9 mouse cellular contexts compared by ENCODE assay signal in the genomic region with DNA sequence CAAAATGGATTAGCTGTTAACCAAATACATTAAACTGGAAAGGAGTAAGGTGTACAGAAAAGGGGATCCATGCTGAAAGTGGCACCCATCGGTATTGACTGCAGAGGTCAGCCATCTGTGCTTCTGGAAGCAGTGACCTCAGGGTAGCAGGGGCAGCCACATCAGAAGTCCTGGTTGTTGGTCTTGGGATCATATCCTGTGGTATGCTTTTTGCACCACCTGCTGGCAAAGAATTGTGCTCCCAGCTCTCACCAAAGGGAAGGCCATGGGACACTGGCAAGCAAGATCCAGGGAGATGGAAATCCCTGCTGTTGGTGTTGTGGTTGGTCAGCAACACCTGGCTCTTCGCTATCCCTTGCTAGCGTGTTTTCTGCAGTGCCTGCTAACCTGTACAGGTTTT. TPM values are rescaled to one million over a fixed set of nuclear protein-coding genes. Genes with fewer than 3 reads are reported as not detected.
DNase-seq lines count a peak whose midpoint lies in the region; ATAC-seq and TF ChIP-seq lines count a peak whose summit lies in the region.
"Had no signal": no experiment of that assay in that cellular context is flagged by ENCODE, and none has a peak within 500 bp of the region (broad histone marks: within the 10 kb centered on the region; RNA-seq: fewer than 3 reads in every experiment).

No protein-coding gene starts in this region.

- H3K27ac ChIP-seq in hindbrain, embryonic 10.5 days: no peak overlapping the region
- H3K27ac ChIP-seq in hindbrain, embryonic 16.5 days (ENCODE audit: low read depth, low read length): no peak overlapping the region
- H3K27ac ChIP-seq: limb, embryonic 15.5 days had no signal

- 66% methylated on average over 3 of the region's 3 CpGs for WGBS in hindbrain, embryonic 10.5 days
- WGBS in hindbrain, embryonic 16.5 days: 65% methylated on average over 3 of the region's 3 CpGs

- H3K9me3 ChIP-seq in hindbrain, embryonic 10.5 days: no peaks in the 10 kb centered on the region
- no peaks in the 10 kb centered on the region for H3K9me3 ChIP-seq in hindbrain, embryonic 16.5 days (ENCODE audit: control insufficient read depth, low read length)
- no peaks in the 10 kb centered on the region for H3K9me3 ChIP-seq in E14TG2a.4 (ENCODE audit: low read length)
- H3K9me3 ChIP-seq: limb, embryonic 15.5 days had no signal

- no peaks in the 10 kb centered on the region for H3K36me3 ChIP-seq in hindbrain, embryonic 10.5 days
- H3K36me3 ChIP-seq in hindbrain, embryonic 16.5 days (ENCODE audit: control insufficient read depth, insufficient read depth, low read length): no peaks in the 10 kb centered on the region
- no peaks in the 10 kb centered on the region for H3K36me3 ChIP-seq in E14TG2a.4 (ENCODE audit: insufficient read depth, low read length)
- H3K36me3 ChIP-seq: limb, embryonic 15.5 days had no signal

- TF ChIP-seq CTCF in E14TG2a.4 (conservative IDR thresholded peaks at IDR 0.05; ENCODE audit: low read length): 0 out of 2 replicates have a peak, but pooled peaks have one; percentile 4

- H3K9ac ChIP-seq in hindbrain, embryonic 16.5 days (ENCODE audit: low read depth, low read length): no peak overlapping the region
- H3K9ac ChIP-seq: limb, embryonic 15.5 days had no signal

- intact Hi-C loops in left cerebral cortex, postnatal 4 days (cut with DNase I): loop anchor here (10.0 kb wide), 1 partner anchor 281 kb away; no protein-coding TSS in a partner anchor

- no peak for ATAC-seq in hindbrain, embryonic 16.5 days
- no peak for ATAC-seq in erythroid progenitor cell, adult 5-6 weeks (replicated peaks; ENCODE audit: low FRiP score, poor library complexity, severe bottlenecking)

- H3K27me3 ChIP-seq in hindbrain, embryonic 10.5 days (ENCODE audit: insufficient read depth, poor library complexity, severe bottlenecking): no peaks in the 10 kb centered on the region
- no peaks in the 10 kb centered on the region for H3K27me3 ChIP-seq in hindbrain, embryonic 16.5 days (replicated peaks; ENCODE audit: control insufficient read depth, insufficient read depth, low read length)
- H3K27me3 ChIP-seq in E14TG2a.4 (ENCODE audit: insufficient read depth, low read length): no peaks in the 10 kb centered on the region
- H3K27me3 ChIP-seq: limb, embryonic 15.5 days had no signal

- peak; percentile 55 for DNase-seq in hindbrain, embryonic 10.5 days (ENCODE audit: low spot score)
- DNase-seq in adrenal gland, adult 2 months: peak; percentile 60
- DNase-seq in frontal cortex, postnatal 25 days (ENCODE audit: low spot score in 2 of 2): peak; percentile 35 to 42
- peak; percentile 18 for DNase-seq in left cerebral cortex, postnatal 4 days
- DNase-seq in right cerebral cortex, postnatal 10 days (ENCODE audit: low spot score in 2 of 2): peak; percentile 56 to 63

- H3K4me1 ChIP-seq in hindbrain, embryonic 10.5 days (replicated peaks): no peaks in the 10 kb centered on the region
- H3K4me1 ChIP-seq in hindbrain, embryonic 16.5 days (ENCODE audit: control insufficient read depth, insufficient read depth, low read depth, low read length): no peaks in the 10 kb centered on the region
- H3K4me1 ChIP-seq in E14TG2a.4 (replicated peaks; ENCODE audit: low read depth, low read length): no peaks in the 10 kb centered on the region
- H3K4me1 ChIP-seq: limb, embryonic 15.5 days had no signal

- H3K4me3 ChIP-seq in hindbrain, embryonic 10.5 days: no peak overlapping the region
- no peak overlapping the region for H3K4me3 ChIP-seq in hindbrain, embryonic 16.5 days (ENCODE audit: low read length)
- no peak overlapping the region for H3K4me3 ChIP-seq in E14TG2a.4 (replicated peaks; ENCODE audit: low read length)
- H3K4me3 ChIP-seq: limb, embryonic 15.5 days had no signal

- H3K4me2 ChIP-seq in hindbrain, embryonic 16.5 days (ENCODE audit: low read length): no peak overlapping the region
- H3K4me2 ChIP-seq: limb, embryonic 15.5 days had no signal

RNA-seq across cellular contexts. Expression of a gene that starts 39.0 kb away (rescaled TPM):
- 35.4 and 56.4 TPM in 2 replicates for polyA plus RNA-seq in hindbrain, embryonic 10.5 days (2016; fragmentation: Nextera tagmentation; extraction: Ambion mirVana)
- 29.8 and 33.6 TPM in 2 replicates for polyA plus RNA-seq in hindbrain, embryonic 16.5 days (2015; fragmentation: Nextera tagmentation; extraction: Ambion mirVana)
- total RNA-seq in adrenal gland, adult 2 months (2021): 10 to 100 TPM; 47.1 to 49.7 TPM
- polyA plus RNA-seq in adrenal gland, adult 2 months (2012; rRNA removed): 97.1 and 167 TPM in 2 replicates
- total RNA-seq in left cerebral cortex, postnatal 4 days (2021): 10 to 100 TPM; 76.9 to 81.3 TPM
- 1.8 TPM in 1 of 2 replicates, not detected in the other for total RNA-seq in erythroid progenitor cell, adult 5-6 weeks (2015; ENCODE audit: low replicate concordance)
- total RNA-seq in erythroid progenitor cell, adult 5-6 weeks (2017; ENCODE audit: low replicate concordance): 1.8 and 3.2 TPM in 2 replicates

RNA-seq across cellular contexts. Expression of a gene that starts 52.9 kb away (rescaled TPM):
- 3.1 and 3.2 TPM in 2 replicates for polyA plus RNA-seq in hindbrain, embryonic 10.5 days (2016; fragmentation: Nextera tagmentation; extraction: Ambion mirVana)
- 5.8 and 6.8 TPM in 2 replicates for polyA plus RNA-seq in hindbrain, embryonic 16.5 days (2015; fragmentation: Nextera tagmentation; extraction: Ambion mirVana)
- 1 to 10 TPM; 6.0 to 6.4 TPM for total RNA-seq in adrenal gland, adult 2 months (2021)
- 0.55 and 0.61 TPM in 2 replicates for polyA plus RNA-seq in adrenal gland, adult 2 months (2012; rRNA removed)
- total RNA-seq in left cerebral cortex, postnatal 4 days (2021): 10 to 100 TPM; 55.1 to 58.8 TPM
- total RNA-seq in erythroid progenitor cell, adult 5-6 weeks (2015; ENCODE audit: low replicate concordance): 24.1 and 27.2 TPM in 2 replicates
- total RNA-seq in erythroid progenitor cell, adult 5-6 weeks (2017; ENCODE audit: low replicate concordance): 22.5 and 28.0 TPM in 2 replicates

Comparison
In these comparisons a context has a peak if more than half of its experiments do, and no peak if none do; other contexts are left out.
1. RNA of a gene that starts 39.0 kb away (total RNA-seq): 76.9 to 81.3 TPM in left cerebral cortex, postnatal 4 days and 47.1 to 49.7 TPM in adrenal gland, adult 2 months; 1.8 to 3.2 TPM in erythroid progenitor cell, adult 5-6 weeks; every median in the first group is over 10 times any median in the second.
2. Peak in every context shown above with its lines, with median percentiles within 50 percentile points of each other: DNase-seq.